Mouse (Mus musculus): ENCODE measurements around the gene Rai14. TPM values are rescaled to one million over a fixed set of nuclear protein-coding genes. Genes with fewer than 3 reads are reported as not detected.

The Rai14 gene
- polyA plus RNA-seq, 1 experiment from 2014 or later, result 4.8 TPM

- TF ChIP-seq EP300 (IDR thresholded peaks at IDR 0.05; ENCODE audit: low read depth) (no peak), CTCF (IDR thresholded peaks at IDR 0.05; ENCODE audit: low read depth) (no peak)
- Histone ChIP-seq H3K36me3 (replicated peaks; ENCODE audit: insufficient read depth, low read length) (no peaks in the 10 kb centered on the region), H3K27me3 (ENCODE audit: insufficient read depth, low read length) (no peaks in the 10 kb centered on the region), H3K9me3 (ENCODE audit: low read length) (no peaks in the 10 kb centered on the region), H3K4me2 (ENCODE audit: low read depth, low read length) (no peak overlapping the region), H3K27ac (ENCODE audit: low read depth) (no peak overlapping the region), H3K9ac (replicated peaks) (no peak overlapping the region), H3K4me1 (ENCODE audit: insufficient read depth) (0 out of 2 replicates have a peak, but pooled peaks cover 10% of the 10 kb centered on the region), H3K4me3 (ENCODE audit: low read depth, low read length) (no peak overlapping the region)
- 59% methylated on average over 4 of the region's 4 CpGs for WGBS (ENCODE audit: insufficient replicate concordance)
- DNase-seq (no peak), ATAC-seq (peak; percentile 71)
These were observed 42.6 kb downstream of the Rai14 start for GRCm38 (mm10) chr15:10671868-10672267.

GRCm38 (mm10) chr15:10670107-10670506, 44.3 kb downstream of the Rai14 start:
- ATAC-seq, result no peak
- TF ChIP-seq CTCF (IDR thresholded peaks at IDR 0.05; ENCODE audit: low read depth) (no peak), EP300 (IDR thresholded peaks at IDR 0.05; ENCODE audit: low read depth) (no peak)
- H3K9me3 ChIP-seq (ENCODE audit: low read length), result no peaks in the 10 kb centered on the region
- WGBS (ENCODE audit: insufficient replicate concordance), result 72% methylated on average over 7 of the region's 7 CpGs
- no peak overlapping the region for H3K9ac ChIP-seq (replicated peaks)
- H3K4me1 ChIP-seq (ENCODE audit: insufficient read depth), result 0 out of 2 replicates have a peak, but pooled peaks cover 10% of the 10 kb centered on the region
- H3K36me3 ChIP-seq (replicated peaks; ENCODE audit: insufficient read depth, low read length), result no peaks in the 10 kb centered on the region
- H3K27me3 ChIP-seq (ENCODE audit: insufficient read depth, low read length), result no peaks in the 10 kb centered on the region
- H3K4me2 ChIP-seq (ENCODE audit: low read depth, low read length), result no peak overlapping the region
- H3K27ac ChIP-seq (ENCODE audit: low read depth), result no peak overlapping the region
- DNase-seq, result no peak
- H3K4me3 ChIP-seq (ENCODE audit: low read depth, low read length), result no peak overlapping the region

DNA sequence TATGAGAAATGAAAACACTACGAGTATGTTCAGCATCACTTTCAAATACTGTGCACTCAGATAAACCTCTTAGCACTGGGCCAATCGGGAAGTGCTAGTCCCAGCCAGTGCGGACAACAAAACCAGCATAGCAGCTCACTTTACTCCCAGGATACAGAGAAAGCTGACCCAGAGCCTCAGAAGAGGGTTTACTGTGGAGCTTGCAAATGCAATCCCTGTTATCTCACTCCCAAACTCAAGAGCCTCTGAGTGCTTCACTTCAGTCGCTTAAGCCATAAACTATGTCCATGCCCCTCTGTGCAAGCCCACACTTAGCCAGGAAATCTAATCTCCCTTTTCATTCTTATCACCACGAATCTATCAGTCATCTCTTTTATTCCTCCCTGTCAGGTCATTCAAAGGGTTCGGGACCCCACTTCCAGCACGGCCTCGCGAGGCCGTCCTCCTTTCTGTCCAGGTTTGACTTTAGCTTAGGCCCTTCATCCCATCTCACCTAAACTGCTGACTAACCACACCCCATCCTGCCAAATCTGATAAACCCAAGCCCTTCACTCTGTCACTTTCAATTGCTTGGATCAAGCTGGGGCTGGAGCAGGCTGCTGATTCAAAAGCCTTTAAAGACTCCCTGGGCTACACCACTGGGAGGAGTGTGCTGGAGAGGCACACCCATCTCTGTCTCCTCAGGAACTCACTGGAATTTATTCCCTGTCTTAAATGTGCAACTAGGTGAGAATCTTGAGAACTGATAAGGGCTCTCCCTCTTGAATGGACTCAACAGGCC, 46.1 kb downstream of the Rai14 start:
- WGBS (ENCODE audit: insufficient replicate concordance), result 67% methylated on average over 10 of the region's 10 CpGs
- TF ChIP-seq CTCF (IDR thresholded peaks at IDR 0.05; ENCODE audit: low read depth), result no peak
- Histone ChIP-seq H3K9me3 (ENCODE audit: low read length) (no peaks in the 10 kb centered on the region), H3K4me2 (ENCODE audit: low read depth, low read length) (no peak overlapping the region), H3K9ac (replicated peaks) (no peak overlapping the region), H3K4me3 (ENCODE audit: low read depth, low read length) (no peak overlapping the region), H3K27ac (ENCODE audit: low read depth) (no peak overlapping the region), H3K4me1 (ENCODE audit: insufficient read depth) (0 out of 2 replicates have a peak, but pooled peaks cover 9% of the 10 kb centered on the region), H3K36me3 (replicated peaks; ENCODE audit: insufficient read depth, low read length) (no peaks in the 10 kb centered on the region), H3K27me3 (ENCODE audit: insufficient read depth, low read length) (no peaks in the 10 kb centered on the region)
- DNase-seq (no peak), ATAC-seq (no peak)

- DNase-seq, result no peak
- no peaks in the 10 kb centered on the region for H3K36me3 ChIP-seq (replicated peaks; ENCODE audit: insufficient read depth, low read length)
- H3K27ac ChIP-seq (ENCODE audit: low read depth), result no peak overlapping the region
- H3K9me3 ChIP-seq (ENCODE audit: low read length), result no peaks in the 10 kb centered on the region
- peaks cover 11% of the 10 kb centered on the region for H3K4me1 ChIP-seq (ENCODE audit: insufficient read depth)
- ATAC-seq, result no peak
- WGBS (ENCODE audit: insufficient replicate concordance), result 74% methylated on average over 8 of the region's 8 CpGs
- H3K4me3 ChIP-seq (ENCODE audit: low read depth, low read length), result no peak overlapping the region
- H3K4me2 ChIP-seq (ENCODE audit: low read depth, low read length), result no peak overlapping the region
- TF ChIP-seq CTCF (IDR thresholded peaks at IDR 0.05; ENCODE audit: low read depth) (no peak), EP300 (IDR thresholded peaks at IDR 0.05; ENCODE audit: low read depth) (no peak)
- H3K9ac ChIP-seq (replicated peaks), result no peak overlapping the region
- H3K27me3 ChIP-seq (ENCODE audit: insufficient read depth, low read length), result no peaks in the 10 kb centered on the region
These were observed 48.6 kb downstream of the Rai14 start for GRCm38 (mm10) chr15:10665816-10666215.

- Histone ChIP-seq H3K27me3 (ENCODE audit: insufficient read depth, low read length) (no peaks in the 10 kb centered on the region), H3K4me1 (ENCODE audit: insufficient read depth) (peaks cover 11% of the 10 kb centered on the region), H3K4me3 (ENCODE audit: low read depth, low read length) (no peak overlapping the region), H3K9me3 (ENCODE audit: low read length) (no peaks in the 10 kb centered on the region), H3K27ac (ENCODE audit: low read depth) (no peak overlapping the region), H3K4me2 (ENCODE audit: low read depth, low read length) (no peak overlapping the region), H3K9ac (replicated peaks) (no peak overlapping the region), H3K36me3 (replicated peaks; ENCODE audit: insufficient read depth, low read length) (no peaks in the 10 kb centered on the region)
- DNase-seq (no peak), ATAC-seq (no peak)
- TF ChIP-seq CTCF (IDR thresholded peaks at IDR 0.05; ENCODE audit: low read depth), result no peak
- no peak for TF ChIP-seq EP300 (IDR thresholded peaks at IDR 0.05; ENCODE audit: low read depth)
- 76% methylated on average over 5 of the region's 5 CpGs for WGBS (ENCODE audit: insufficient replicate concordance)
These were observed 49.9 kb downstream of the Rai14 start for GRCm38 (mm10) chr15:10664529-10664898.

DNA sequence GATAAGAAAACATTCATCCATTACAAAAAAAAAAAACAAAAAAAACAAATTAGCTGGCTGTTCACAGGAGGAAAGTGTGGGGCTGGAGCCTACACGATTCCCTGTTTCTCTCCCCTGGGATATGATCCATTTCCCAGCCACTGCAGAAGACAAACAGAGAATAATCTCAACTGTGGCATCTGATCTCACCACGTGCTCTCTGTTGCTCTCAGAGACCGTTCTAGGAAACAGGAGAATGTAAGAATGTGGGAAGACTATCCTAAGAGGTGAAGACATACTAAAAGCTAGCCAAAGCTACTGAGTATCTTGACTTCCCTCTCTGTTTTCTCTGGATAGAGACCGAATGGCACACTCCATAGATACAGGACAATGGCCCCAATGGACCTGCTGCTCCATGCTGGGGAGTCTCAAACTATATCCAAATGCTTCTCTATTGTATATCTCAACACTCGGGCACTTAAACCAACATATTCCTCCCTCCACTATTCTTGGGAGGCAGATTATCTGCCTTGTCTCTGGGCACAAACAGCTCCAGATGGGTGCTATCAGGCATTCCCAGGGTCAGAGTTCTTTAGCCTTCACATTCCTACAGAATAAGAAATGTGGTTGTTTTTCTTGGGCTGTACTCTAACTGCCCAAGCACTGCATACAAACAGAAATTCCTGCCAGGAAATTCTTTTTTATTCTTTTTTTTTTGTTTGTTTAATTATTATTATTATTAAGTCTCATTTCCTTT, 50.5 kb downstream of the Rai14 start:
- no peak for TF ChIP-seq EP300 (IDR thresholded peaks at IDR 0.05; ENCODE audit: low read depth)
- Histone ChIP-seq H3K4me3 (ENCODE audit: low read depth, low read length) (no peak overlapping the region), H3K27ac (ENCODE audit: low read depth) (no peak overlapping the region), H3K9me3 (ENCODE audit: low read length) (no peaks in the 10 kb centered on the region), H3K9ac (replicated peaks) (no peak overlapping the region), H3K27me3 (ENCODE audit: insufficient read depth, low read length) (no peaks in the 10 kb centered on the region), H3K4me1 (ENCODE audit: insufficient read depth) (peaks cover 15% of the 10 kb centered on the region), H3K36me3 (replicated peaks; ENCODE audit: insufficient read depth, low read length) (no peaks in the 10 kb centered on the region), H3K4me2 (ENCODE audit: low read depth, low read length) (no peak overlapping the region)
- no peak for DNase-seq
- ATAC-seq, result no peak
- WGBS (ENCODE audit: insufficient replicate concordance), result 60% methylated on average over 5 of the region's 5 CpGs

All from liver, postnatal 0 days (tissue).